Mouse (Mus musculus): ENCODE results near the gene Cpa2.

- no peak for TF ChIP-seq GATA1 (IDR thresholded peaks at IDR 0.05; ENCODE audit: borderline replicate concordance, low read length)
- TF ChIP-seq CTCF (IDR thresholded peaks at IDR 0.05; ENCODE audit: low read depth, low read length), result no peak
- TF ChIP-seq POLR2AphosphoS5 (IDR thresholded peaks at IDR 0.05; ENCODE audit: insufficient replicate concordance, low read depth, low read length), result no peak
- TF ChIP-seq TAL1 (conservative IDR thresholded peaks at IDR 0.05; ENCODE audit: low read depth, low read length), result no peak
Observed at GRCm38 (mm10) chr6:30592417-30592974, 51.1 kb downstream of the Cpa2 start.
